Mouse (Mus musculus) bone marrow, adult 2 months (tissue): ENCODE results near the gene Erich3.

ENCODE experiments used
- CTCF ChIP-seq: fragments of 200-500 bp; IDR thresholded peaks from 2 replicates; pipeline ENCODE4 v1.5.1; 2011; ENCODE audit warnings: low read length, control low read depth; ENCODE audit not compliant: control insufficient read depth, insufficient read depth
- POLR2A ChIP-seq: fragments of 200-500 bp; IDR thresholded peaks from 2 replicates; pipeline ENCODE4 v1.6.1; 2011; ENCODE audit warnings: low read depth, mild to moderate bottlenecking, control low read depth, low read length, borderline replicate concordance; ENCODE audit not compliant: control insufficient read depth

- no peak for TF ChIP-seq CTCF
- TF ChIP-seq POLR2A = no peak
Observed at GRCm38 (mm10) chr3:154731431-154731830, 67.8 kb downstream of the Erich3 start.
